Mouse (Mus musculus) midbrain, embryonic 11.5 days (tissue): ENCODE results near the gene Hspa1a. TPM values are rescaled to one million over a fixed set of nuclear protein-coding genes. Genes with fewer than 3 reads are reported as not detected.
A peak's percentile ranks its signal among the peaks of the same experiment; 100 is the strongest.
"Not testable (repeated sequence)": the region's sequence is repeated elsewhere in the genome, so short reads cannot be mapped to it uniquely, and the experiment has no call there.

Source experiments
- ATAC-seq: fragments of 200-750 bp; cut with Nextera tagmentation; 2 replicates; pipeline ENCODE4 v1.8.0; 2017; ENCODE audit warnings: moderate TSS enrichment, moderate library complexity; ENCODE audit not compliant: low FRiP score
- DNase-seq: peaks from one replicate; pipeline ENCODE4 v3.0.0; 2015; ENCODE audit warnings: low spot score; ENCODE audit errors: missing footprints
- H3K27ac ChIP-seq: fragments of 300-500 bp; sonication (generic); 2 replicates; pipeline ENCODE4 v1.5.1; 2014; ENCODE audit warnings: low read depth, low read length
- H3K27me3 ChIP-seq: fragments of 300-500 bp; sonication (generic); 2 replicates; pipeline ENCODE4 v1.6.1; 2014; ENCODE audit warnings: mild to moderate bottlenecking, low read length, moderate library complexity, mixed read lengths; ENCODE audit not compliant: control insufficient read depth, insufficient read depth
- H3K36me3 ChIP-seq: fragments of 300-500 bp; sonication (generic); 2 replicates; pipeline ENCODE4 v1.6.1; 2014; ENCODE audit warnings: mild to moderate bottlenecking, low read length, moderate library complexity, mixed read lengths; ENCODE audit not compliant: control insufficient read depth, insufficient read depth
- H3K4me1 ChIP-seq: fragments of 300-500 bp; sonication (generic); 2 replicates; pipeline ENCODE4 v1.6.1; 2014; ENCODE audit warnings: low read length; ENCODE audit not compliant: control insufficient read depth, insufficient read depth
- H3K4me2 ChIP-seq: fragments of 300-500 bp; sonication (generic); 2 replicates; pipeline ENCODE4 v1.6.1; 2014; ENCODE audit warnings: mild to moderate bottlenecking, moderate library complexity
- H3K4me3 ChIP-seq: fragments of 300-500 bp; sonication (generic); 2 replicates; pipeline ENCODE4 v1.5.1; 2014; ENCODE audit warnings: low read depth, low read length
- H3K9ac ChIP-seq: fragments of 300-500 bp; sonication (generic); 2 replicates; pipeline ENCODE4 v1.6.1; 2014; ENCODE audit warnings: low read length
- H3K9me3 ChIP-seq: fragments of 300-500 bp; sonication (generic); 2 replicates; pipeline ENCODE4 v1.6.1; 2016; ENCODE audit warnings: low read length; ENCODE audit not compliant: control insufficient read depth
- WGBS: fragments of 180-500 bp; shearing (Covaris S2); extraction: QIAGEN DNeasy Blood & Tissue Kit; methylation state at CpG from one replicate; pipeline ENCODE4 v1.1.7; 2014; 5-methylcytosine and 5-hydroxymethylcytosine counted together
- polyA plus RNA-seq: library from polyadenylated mRNA; unstranded; fragments of >200 nt; fragmentation: Nextera tagmentation; extraction: Ambion mirVana; gene quantifications from 2 replicates; pipeline ENCODE4 v1.2.1, GENCODE M21; 2014

Hspa1a gene
- polyA plus RNA-seq, 1 experiment from 2014 or later: 0.59 TPM

DNA sequence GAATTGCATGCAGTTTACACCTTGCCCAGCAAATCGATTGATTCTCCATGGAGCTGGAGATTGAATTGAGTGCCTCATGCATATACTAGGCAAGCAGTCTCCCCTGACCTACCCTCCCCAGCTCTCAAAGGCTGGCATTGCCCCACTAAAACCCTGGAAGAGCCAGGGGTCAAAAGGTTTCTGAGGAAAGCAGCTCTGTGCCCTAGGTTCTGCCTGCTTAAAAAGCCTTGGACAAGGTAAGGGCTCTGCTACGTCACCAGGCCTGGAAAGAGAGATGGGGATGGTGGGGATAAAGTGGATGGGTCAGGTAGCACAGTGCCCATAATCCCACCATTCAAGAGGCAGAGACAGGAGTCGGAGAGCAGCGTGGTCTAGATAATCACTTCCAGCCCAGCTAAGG lies 17.1 kb downstream of the Hspa1a start:
- no peak for ATAC-seq
- Histone ChIP-seq H3K4me1 (peaks cover 8% of the 10 kb centered on the region), H3K4me2 (no peak overlapping the region), H3K36me3 (peaks cover 9% of the 10 kb centered on the region; the same call in 1 of the 2 replicates), H3K9ac (peak overlapping the region; percentile 24; the same call in 1 of the 2 replicates), H3K9me3 (no peaks in the 10 kb centered on the region), H3K27me3 (peaks cover 5% of the 10 kb centered on the region), H3K27ac (no peak overlapping the region), H3K4me3 (no peak overlapping the region)
- 74% methylated on average over 4 of the region's 4 CpGs for WGBS
- DNase-seq: no peak

DNA sequence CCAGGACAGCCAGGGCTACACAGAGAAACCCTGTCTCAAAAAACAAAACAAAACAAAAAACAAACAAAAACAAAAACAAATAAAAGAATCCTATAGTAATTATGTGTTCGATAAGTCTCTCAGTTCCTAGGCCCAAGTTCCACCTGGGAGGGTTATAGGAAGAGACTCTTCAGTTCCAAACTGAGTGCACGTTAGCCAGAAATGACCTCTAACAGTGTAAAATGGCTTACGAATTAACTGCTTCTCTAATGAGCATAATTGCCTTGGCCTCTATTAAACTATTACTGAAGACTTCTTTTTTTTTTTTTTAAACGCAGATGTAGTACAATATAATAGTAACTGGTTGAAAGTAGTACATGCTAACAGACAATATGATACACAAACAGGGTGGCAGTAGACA lies 18.1 kb downstream of the Hspa1a start:
- ATAC-seq: no peak
- Histone ChIP-seq H3K9ac (no peak overlapping the region), H3K27ac (no peak overlapping the region), H3K4me1 (peaks cover 5% of the 10 kb centered on the region; the same call in 1 of the 2 replicates), H3K36me3 (peaks cover 13% of the 10 kb centered on the region; the same call in 1 of the 2 replicates), H3K9me3 (no peaks in the 10 kb centered on the region), H3K4me2 (no peak overlapping the region), H3K4me3 (no peak overlapping the region), H3K27me3 (peaks cover 5% of the 10 kb centered on the region)
- WGBS: 93% methylated on average over 4 of the region's 4 CpGs
- DNase-seq: no peak

DNA sequence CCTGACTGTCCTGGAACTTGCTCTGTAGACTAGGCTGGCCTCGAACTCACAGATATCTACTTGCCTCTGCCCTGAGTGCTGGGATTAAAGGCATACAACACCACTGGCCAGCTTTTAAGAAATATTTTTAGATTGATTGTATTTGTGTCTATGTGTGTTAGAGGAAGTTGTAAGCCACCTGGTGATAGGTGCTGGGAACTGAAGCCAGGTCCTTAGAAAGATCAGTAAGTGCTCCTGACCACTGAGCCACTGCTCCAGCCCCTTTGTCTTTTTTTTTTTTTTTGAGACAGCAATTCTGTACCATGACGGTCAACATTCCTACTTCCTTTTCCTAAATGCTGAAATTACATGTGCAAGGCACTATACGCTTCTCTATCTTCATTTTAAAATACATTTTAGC lies 18.7 kb downstream of the Hspa1a start:
- 83% methylated on average over 3 of the region's 3 CpGs for WGBS
- no peak for DNase-seq
- peaks cover 5% of the 10 kb centered on the region for H3K27me3 ChIP-seq
- no peak overlapping the region for H3K4me2 ChIP-seq
- H3K36me3 ChIP-seq: peaks cover 13% of the 10 kb centered on the region; the same call in 1 of the 2 replicates
- H3K9me3 ChIP-seq: no peaks in the 10 kb centered on the region
- peaks cover 5% of the 10 kb centered on the region; the same call in 1 of the 2 replicates for H3K4me1 ChIP-seq
- H3K27ac ChIP-seq: no peak overlapping the region
- H3K9ac ChIP-seq: no peak overlapping the region
- no peak overlapping the region for H3K4me3 ChIP-seq
- no peak for ATAC-seq

DNA sequence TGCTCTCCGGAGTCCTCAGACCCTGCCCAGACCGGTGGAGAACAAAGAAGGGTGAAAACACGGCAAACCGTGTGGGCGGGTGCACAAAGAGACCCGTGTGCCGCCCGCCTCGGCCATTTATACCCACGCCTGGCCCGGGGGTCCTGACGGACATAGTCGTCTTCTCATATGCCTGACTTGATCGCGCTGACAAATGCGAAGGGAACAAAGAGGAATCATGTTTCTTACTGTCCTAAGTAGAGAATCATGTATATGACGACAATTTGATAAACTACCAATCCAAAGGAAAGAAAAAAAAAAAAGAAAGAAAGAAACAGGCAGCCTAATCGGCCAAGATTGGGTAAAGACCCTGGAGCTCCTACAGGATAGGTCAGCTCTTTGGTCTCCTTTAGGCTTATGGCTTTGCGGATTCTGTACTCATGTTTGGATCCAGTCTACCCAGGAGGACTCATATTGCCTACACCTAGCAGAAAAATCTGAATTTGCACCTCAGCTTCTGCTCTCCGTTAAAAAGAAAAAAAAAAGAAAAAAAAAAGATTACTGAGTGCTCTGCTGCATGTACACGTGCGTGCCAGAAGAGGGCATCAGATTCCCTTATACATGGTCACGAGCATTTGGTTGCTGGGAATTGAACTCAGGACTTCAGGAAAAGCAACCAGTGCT lies 19.4 kb downstream of the Hspa1a start:
- ATAC-seq (peak; percentile 85), DNase-seq (peak; percentile 98)
- Histone ChIP-seq H3K4me2 (peak overlapping the region; percentile 77), H3K9me3 (no peaks in the 10 kb centered on the region), H3K9ac (peak overlapping the region; percentile 98), H3K27ac (peak overlapping the region; percentile 78), H3K4me1 (peaks cover 5% of the 10 kb centered on the region; the same call in 1 of the 2 replicates), H3K27me3 (peaks cover 5% of the 10 kb centered on the region), H3K36me3 (peaks cover 13% of the 10 kb centered on the region; the same call in 1 of the 2 replicates), H3K4me3 (peak overlapping the region; percentile 89)
- under 1% methylated on average over 23 of the region's 23 CpGs for WGBS

DNA sequence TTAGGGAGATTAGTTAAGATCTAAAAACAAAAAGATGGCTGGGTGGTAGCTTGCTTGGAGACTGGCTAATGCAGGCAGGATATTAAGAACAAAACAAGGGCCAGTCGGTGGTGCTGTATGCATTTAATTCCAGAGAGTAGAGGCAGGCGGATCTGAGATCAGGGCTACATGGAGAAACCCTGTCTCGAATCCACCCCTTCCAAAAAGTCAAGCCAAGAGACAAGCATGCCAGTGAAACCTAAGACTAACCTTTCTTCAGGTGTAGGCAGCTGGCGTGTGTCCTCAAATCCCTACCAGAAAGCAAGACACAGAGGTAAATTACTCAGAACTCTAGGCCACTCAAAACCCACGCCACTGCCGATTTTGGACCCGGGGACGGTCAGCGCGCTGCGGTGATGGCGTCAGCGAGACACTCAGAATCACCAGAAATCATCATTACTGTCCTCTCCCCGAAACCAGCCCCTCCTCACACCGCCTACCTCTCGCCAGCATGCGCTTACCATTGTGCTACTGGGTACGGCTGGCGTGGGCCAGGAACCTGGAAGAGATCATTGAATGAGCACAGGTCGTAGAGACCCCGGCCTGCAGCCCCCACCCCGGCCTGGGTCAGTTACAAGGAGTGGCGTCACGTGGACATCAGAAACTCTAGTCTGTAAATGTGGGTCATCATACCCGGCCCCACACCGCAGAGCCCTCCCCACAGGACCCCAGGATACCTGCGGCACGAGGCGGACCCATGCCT lies 20.1 kb downstream of the Hspa1a start:
- peaks cover 5% of the 10 kb centered on the region; the same call in 1 of the 2 replicates for H3K4me1 ChIP-seq
- peak overlapping the region; percentile 78 for H3K27ac ChIP-seq
- DNase-seq (peak; percentile 86), ATAC-seq (peak; percentile 72)
- peak overlapping the region; percentile 77 for H3K4me2 ChIP-seq
- peaks cover 3% of the 10 kb centered on the region for H3K27me3 ChIP-seq
- WGBS: under 1% methylated on average over 29 of the region's 29 CpGs
- no peaks in the 10 kb centered on the region for H3K9me3 ChIP-seq
- H3K9ac ChIP-seq: peak overlapping the region; percentile 98
- H3K36me3 ChIP-seq: peaks cover 13% of the 10 kb centered on the region; the same call in 1 of the 2 replicates
- peak overlapping the region; percentile 89 for H3K4me3 ChIP-seq

DNA sequence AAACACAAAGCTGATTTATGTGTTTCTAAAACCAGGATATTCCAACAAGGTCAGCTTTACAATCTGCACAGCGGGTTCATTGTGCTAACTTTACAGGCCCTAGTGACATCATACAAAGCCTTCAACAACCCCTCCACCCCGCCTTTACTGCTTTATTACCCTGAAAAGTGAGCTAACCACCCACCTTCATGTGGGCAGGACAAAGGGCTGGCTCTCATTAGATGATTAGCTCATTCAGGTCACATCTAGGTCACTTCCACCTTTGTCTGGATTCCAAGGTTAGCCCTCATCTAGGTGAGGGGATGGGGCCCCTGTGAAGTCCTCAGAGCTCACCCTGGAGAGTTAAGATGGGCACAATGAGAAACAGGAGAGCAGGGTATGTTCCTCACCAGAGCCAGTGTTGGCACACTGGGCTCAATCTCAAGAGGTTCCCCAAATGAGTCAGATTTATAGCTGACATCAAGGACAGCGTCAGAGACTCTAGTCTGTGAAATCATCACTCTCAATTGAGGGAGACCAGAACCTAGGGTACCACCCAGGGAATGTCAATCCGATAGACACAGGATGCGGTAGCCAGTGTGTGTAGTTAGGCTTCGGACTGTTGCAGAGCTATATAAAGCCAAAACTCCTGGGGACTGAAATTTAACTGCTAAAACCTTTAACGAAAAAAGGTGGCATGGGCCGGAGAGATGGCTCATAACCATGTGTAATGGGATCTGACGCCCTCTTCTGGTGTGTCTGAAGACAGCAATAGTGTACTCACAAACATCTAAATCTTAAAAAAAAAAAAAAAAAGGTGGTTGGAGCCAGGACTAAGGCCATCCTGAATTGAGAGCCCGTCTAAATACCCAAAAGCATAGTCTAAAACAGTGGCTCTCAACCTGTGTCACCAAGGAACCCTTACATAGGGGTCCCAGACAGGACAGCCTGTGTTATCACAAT lies 21.2 kb downstream of the Hspa1a start:
- H3K4me1 ChIP-seq: peaks cover 5% of the 10 kb centered on the region; the same call in 1 of the 2 replicates
- H3K36me3 ChIP-seq: peaks cover 13% of the 10 kb centered on the region; the same call in 1 of the 2 replicates
- DNase-seq: no peak
- peak overlapping the region; percentile 77 for H3K4me2 ChIP-seq
- H3K27ac ChIP-seq: peak overlapping the region; percentile 78
- no peaks in the 10 kb centered on the region for H3K9me3 ChIP-seq
- peak overlapping the region; percentile 98 for H3K9ac ChIP-seq
- no peaks in the 10 kb centered on the region; the same call in 1 of the 2 replicates for H3K27me3 ChIP-seq
- H3K4me3 ChIP-seq: peak overlapping the region; percentile 89
- 31% methylated on average over 10 of the region's 10 CpGs for WGBS
- no peak for ATAC-seq

DNA sequence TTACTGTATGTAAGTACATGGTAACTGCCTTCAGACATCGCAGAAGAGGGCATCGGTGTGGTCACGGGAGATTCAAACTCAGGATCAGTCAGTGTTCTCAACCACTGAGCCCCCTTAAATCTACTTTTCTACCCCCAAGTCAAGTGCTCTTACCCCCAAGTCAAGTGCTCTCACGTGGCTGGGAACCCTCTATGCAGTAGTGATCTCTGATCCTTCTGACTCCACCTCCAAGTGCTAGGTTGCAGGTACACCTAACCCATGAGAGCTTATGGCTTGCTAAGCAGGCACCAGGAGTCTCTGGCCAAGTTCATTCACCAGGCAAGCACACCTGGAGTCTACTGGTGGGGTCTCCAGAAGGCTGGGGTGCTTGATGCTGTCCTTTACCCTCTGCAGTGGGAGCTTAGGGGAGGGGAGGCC lies 22.4 kb downstream of the Hspa1a start:
- Histone ChIP-seq H3K4me1 (peaks cover 5% of the 10 kb centered on the region; the same call in 1 of the 2 replicates), H3K4me3 (no peak overlapping the region), H3K9ac (no peak overlapping the region), H3K27me3 (no peaks in the 10 kb centered on the region), H3K4me2 (no peak overlapping the region), H3K9me3 (no peaks in the 10 kb centered on the region), H3K36me3 (peaks cover 13% of the 10 kb centered on the region; the same call in 1 of the 2 replicates), H3K27ac (no peak overlapping the region)
- peak; percentile 89 for DNase-seq
- no peak for ATAC-seq
- 36% methylated on average over 4 of the region's 4 CpGs for WGBS

DNA sequence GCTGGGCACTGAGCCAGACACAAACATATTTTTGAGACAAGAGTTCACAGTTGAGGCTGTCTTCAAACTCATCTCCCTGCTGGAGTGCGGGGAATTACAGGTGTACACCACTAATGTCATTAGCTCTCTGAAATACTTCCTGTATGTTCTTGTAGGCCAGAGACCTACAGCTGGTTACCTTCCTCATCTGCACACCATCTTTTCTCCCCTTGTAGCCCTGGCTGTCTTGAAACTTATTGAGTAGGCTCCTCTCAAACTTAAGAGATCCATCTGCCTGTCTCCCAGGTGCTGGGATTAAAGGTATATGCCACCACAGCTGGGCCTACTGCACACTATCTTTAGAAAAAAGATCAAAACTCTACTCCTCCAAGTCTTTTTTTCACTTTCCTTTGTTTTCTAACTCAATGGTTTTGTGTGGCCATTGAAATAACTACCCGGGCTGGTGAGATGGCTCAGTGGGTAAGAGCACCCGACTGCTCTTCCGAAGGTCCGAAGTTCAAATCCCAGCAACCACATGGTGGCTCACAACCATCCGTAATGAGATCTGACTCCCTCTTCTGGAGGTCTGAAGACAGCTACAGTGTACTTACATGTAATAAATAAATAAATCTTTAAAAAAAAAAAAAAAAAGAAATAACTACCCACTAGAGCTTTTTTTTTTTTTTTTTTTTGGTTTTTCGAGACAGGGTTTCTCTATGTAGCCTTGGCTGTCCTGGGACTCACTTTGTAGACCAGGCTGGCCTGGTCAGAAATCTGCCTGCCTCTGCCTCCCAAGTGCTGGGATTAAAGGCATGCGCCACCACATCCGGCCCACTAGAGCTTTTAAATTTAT lies 23.0 kb downstream of the Hspa1a start:
- H3K9ac ChIP-seq, H3K4me2 ChIP-seq, H3K9me3 ChIP-seq, H3K27me3 ChIP-seq, H3K4me3 ChIP-seq, H3K27ac ChIP-seq, ATAC-seq, H3K4me1 ChIP-seq: not testable (repeated sequence)
- WGBS: 61% methylated on average over 9 of the region's 9 CpGs
- peak; percentile 84 for DNase-seq
- peaks cover 13% of the 10 kb centered on the region; the same call in 1 of the 2 replicates for H3K36me3 ChIP-seq
